Mouse (Mus musculus): Measurements from ENCODE around the gene Magi1.

Magi1 gene

DNA sequence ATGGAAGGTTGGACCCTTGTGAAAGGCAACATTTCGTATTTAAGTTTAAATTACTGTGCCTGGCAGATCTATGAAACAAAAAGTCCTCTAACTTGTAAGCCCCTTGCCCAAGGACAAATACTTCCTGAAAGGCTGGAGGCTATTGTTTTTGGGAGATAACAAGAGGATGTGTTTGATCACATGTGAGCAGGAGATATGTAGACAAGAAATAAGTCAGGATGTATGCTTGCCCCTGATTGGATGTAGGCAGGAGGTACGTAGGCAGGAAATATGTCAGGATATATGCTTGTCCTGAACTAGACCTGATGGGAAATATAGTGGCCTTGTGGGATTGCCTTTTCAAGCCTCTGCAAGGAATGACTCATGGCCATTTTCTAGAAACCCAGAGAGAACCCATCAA, 84.0 kb downstream of the Magi1 start:
- no peak for DNase-seq

DNA sequence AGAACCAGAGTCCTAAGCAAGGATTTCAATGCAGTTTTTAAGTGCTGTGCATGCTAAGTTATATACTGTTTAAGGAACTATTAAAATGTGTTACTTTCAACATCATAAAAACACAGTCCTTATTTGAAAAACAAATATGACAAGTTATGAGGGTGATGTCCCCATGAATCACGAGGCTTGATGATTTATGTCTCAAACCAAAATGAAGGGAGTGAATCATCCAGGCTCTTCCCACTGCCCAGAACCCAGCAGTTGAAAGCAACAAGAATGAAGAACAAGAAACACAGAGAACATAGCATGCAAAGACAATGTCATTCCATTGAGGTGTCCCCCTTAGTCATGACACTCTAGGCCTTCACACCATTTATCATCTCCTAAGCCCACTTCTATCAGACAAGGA, 85.9 kb downstream of the Magi1 start:
- no peak for DNase-seq

DNA sequence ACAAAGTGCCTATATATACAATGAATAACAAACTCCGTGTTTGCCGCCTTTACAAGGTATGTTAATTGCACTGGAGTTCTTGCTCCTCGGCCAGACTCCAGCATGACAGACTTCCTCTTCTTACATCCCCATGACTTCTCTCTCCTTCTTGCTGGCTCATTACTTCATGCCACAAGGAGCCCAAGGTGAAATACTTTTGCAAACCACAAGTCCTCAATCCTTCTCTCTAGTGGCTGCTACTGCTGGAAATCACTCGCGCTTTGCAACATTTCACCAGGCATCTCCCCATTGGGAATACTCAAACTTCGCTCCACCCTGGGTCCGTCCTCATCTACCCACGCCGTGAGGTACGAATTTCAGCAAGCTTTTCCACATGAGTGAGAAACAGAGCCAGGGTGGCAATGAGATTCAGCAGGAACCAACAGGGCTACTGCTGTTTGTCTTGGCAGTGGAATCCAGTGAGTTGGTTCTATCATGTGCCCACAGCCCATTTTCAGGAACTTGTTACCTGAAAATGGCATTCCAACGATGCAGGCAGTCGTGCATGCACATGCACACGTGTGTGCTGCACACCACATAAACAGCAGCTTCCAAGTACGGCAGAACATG, 88.3 kb downstream of the Magi1 start:
- DNase-seq = peak; percentile 42

DNA sequence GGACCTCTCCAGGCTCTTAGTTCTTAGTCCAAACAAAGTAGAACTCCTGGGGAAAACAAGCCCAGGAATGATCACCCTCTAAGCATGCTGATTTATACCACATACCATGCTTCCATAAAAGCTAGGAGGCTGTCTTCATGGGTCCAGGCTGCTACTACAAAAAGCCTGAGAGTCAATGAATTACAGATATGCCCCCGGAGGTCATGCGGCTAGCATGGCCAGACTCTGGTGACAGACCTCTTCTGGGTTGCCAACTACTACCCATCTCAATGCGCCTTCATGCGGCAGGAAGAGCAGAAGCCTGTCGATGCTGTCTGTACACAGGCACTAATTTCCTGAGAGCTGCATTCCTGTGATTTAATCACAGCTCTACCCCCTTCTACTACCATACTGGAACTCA, 92.9 kb downstream of the Magi1 start:
- DNase-seq = peak; percentile 53

DNA sequence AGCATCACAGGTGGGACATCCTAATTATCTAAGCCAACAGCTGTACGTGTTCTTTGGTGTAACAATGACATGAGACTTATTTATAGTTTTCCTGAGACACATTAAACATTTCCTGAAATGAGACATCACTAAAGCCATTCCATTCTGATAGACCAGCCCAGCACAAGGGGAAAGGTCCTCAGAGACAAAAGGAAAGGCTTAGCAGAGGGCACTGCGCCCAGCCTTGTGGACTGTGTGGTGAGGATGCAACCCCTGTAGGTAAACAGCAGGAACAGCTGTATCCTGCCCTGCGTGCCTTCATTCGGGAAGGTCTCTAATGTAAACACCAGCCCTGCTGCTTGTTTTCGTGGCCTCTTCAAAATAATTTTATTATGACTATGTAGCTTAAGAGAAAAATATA, 94.3 kb downstream of the Magi1 start:
- DNase-seq = no peak

DNA sequence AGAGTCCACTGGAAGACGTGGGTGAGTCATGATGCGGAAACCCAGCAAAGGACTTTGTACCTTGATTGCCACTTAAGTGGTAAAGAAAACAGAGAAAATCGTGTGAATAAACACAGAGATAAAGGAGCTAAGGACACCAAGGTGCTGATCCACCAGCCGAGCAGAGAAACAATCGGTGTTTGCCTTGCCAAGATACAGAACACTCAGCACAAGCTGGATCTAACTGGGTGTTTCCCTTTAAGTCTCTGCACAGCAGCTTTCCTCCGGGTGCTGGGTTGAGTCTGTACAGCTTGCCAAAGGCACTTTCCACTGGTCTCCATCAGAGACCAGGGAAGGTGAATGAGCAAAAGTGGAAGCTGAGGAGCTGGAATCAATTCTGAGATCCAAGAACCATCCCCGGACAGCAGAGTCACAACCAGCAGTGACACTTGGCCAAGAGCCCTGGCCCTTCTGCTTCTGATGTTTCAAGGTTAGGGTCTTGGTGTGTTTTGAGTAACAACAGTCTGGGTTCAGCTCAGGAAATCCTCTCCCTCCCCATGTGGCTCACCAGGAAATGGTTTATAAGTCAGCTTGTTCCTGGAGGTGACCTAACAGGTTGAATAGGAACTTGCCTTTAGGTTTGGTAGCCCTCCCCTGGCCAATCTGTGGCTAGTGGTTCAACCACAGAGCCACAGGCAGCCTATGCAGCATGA, 96.9 kb downstream of the Magi1 start:
- no peak for DNase-seq

DNA sequence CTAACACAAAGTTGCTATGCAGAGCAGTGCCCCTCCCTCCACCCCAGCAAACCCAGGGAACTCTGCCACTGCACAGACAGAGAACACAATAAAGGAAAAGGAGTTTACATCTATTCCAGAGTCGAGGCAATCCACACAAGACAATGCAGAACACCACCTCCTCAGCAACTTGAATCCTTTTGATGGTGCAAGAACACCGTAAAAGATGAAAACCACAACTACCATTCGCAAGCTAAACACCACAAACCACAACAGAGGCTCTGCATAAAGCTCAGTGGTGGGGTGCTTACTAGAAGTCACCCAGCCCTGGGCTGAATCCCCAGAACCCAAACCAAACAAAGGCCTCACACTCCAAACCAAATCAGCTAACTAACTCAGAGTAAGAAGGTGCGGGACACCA, 99.4 kb downstream of the Magi1 start:
- DNase-seq = no peak

DNA sequence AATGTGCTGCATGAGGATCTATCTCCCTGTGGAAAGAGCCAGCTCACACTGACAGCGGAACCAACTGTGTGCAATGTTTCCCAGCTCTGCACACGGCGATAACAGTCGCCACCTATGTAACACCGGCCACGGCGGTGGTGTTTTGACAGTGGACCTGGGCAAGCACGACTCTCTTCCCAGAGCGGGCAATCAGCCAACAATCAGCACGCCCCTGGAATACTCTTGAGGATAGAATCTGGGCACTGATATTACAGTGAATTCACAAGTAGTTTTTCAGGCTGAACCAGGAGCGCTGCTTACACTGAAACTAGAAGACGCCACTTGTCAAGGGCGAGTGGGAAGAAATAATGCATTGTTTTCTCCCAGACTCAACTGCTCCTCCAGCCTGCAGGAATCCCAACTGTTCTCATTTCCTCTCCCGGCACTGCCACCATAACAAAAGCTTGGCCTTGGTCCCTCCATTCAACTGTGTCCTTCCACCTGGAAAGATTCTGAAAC, 100.3 kb downstream of the Magi1 start:
- DNase-seq = peak; percentile 48

DNA sequence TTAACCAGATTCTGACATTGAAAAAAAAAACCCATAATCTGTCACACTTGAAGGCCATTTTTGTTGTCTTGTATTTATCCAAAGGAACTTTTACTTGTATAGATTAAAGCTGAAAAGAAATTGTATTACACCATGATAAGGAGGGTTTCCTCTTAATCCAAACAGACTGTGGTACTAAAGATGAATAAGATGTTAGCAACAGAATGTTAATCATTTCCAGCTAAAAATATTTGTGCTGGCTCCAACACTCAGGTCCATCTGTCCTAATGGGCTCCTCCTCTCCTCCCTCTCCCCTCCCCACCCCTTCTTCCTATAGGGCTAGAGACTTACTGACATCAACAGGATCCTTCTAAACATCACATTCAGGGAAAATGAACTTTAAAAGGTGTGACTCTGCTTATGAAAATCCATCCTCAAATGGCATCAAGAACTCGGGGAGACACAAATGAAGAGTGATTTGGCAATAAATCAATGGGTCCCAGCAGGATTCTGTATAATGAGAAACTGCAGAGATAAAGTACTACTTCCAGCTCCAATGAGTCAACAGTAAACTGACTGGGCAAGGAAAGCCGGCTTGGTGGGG, 102.0 kb downstream of the Magi1 start:
- no peak for DNase-seq

DNA sequence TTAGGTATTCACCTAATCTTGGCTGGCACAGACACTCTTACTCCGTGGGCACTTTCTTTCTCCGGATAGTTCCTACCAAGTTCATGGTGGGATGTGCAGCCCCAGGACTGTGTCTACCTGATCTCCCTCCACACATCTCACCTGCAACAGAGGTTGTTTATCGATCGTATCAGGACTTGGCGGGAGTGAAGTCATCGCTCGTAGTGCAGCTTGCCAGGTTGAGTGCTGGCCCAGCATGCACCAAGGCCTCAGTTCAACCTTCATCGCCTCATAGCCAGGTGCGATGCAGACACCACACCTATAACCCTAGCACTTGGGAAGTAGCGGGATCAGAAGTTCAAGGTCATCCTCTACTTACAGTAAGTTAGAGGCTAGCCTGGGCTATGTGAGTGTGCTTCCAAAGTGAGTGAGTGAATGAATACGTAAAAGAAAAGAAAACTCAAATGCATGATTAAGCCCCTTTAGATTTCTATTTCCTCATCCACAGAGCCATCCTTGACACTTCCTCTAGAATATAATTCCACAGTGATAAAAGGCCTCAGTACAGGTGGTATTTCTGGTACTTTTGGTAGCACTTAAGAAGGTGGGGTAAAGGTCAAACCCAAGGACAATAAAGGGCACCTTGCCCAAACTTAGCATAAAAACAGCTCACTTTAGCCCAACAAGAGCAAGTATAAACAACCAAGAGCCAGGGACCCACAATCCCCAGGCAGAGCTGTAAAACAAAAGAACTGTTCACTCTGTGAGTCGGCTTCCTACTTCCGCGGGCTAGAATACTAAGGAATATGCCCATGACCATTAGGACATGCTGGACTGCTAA, 103.2 kb downstream of the Magi1 start:
- no peak for DNase-seq

DNA sequence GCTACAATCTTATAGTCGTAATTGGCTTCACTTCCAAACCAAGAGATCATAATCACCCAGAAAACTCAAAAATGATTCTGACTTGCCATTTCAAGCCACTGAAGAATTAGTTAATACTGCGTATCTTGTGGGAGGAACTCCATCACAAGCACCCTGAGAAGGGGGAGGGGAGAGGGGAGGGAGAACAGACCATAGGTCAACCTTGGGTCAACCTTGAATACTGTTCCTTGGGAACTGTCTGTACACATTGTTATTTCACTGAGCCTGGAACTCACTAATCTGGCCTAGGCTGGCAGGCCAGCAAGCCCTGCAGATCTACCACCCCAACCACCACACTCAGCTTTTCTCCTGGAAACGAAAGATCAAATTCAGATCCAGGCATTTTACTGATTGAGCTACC, 106.2 kb downstream of the Magi1 start:
- DNase-seq = no peak

DNA sequence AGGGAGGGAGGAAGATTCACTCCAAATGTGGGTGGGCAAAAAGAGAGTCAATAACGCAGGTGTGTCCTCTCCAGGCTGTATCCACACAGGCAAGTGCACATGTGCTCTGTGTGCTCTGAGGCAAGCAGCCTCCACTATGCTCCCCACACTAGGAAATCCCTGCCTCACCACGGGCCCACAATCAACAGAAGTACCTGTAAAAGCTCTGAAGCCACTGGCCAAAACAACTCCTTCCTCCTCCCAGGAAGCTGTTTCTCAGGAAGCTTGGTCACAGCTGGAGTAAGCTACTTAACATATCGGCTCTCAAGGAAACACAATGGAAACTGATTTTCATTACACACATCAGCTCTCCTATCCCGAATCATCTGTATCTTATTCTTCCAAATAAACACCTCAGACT, 107.0 kb downstream of the Magi1 start:
- DNase-seq = no peak

DNA sequence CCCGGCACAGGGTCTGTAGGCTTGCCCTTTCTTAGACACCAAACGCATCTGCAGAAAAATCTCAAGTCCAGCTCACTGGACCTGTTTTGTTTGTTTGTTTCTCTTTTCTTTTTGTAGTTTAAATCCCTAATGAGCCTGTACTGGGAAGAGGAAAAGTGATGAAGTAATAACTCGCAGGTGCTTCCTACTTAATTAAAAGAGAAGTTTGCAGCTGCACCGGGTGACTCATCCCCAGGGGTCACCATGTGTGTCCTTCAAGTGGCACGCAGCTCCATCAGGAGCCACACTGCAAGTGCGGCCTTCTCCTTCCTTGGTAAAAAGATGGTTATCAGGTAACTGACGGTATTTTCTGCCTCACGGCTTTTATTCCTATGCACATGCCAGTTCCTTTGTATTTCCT, 112.5 kb downstream of the Magi1 start:
- no peak for DNase-seq

DNA sequence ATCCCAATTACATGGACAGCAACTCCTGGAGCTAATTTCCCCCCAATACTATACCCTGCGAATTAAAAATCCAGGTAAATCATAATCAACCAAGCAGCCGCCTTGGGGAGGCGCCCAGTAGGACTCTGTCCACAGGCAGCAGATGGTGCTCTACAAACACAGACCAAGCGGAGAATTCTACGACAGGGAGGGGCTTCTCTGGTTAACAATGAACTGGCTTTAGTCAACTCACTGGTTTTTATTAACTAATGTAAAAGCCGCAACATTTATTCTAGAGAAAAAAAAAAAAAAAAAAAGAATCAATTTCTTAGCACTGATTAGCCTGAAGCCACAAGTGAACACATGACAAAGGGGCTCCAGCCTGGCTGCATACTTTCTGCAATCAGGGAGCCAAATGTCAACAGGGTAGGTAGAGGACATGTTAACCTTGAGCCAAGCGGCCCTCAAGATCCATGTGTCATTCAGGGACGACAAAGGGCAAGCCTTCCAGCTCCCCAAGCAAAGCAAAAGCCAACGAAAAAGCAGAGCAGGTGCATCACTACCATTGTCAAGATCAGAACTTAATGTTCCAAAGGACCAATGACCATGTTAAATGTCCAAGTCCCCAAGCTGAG, 114.0 kb downstream of the Magi1 start:
- DNase-seq = peak; percentile 72

DNA sequence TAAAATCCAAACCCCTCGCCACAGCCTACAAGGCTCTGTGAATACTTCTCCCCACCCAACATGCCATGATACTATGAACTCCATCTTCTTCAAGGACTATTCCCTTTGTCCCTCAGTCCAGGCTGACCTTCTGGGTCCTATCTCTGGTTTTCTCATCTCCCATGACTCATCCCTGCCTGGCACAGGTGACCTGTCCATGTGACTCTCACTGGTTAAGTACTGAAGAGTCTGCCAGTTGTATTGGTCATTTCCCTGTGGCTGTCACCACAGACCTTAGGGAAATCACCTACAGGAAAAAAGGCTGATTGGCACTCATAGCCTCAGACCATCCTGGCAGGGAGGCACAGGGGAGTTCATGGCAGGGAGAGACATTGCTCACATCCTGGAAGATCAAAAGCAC, 117.8 kb downstream of the Magi1 start:
- peak; percentile 32 for DNase-seq

DNA sequence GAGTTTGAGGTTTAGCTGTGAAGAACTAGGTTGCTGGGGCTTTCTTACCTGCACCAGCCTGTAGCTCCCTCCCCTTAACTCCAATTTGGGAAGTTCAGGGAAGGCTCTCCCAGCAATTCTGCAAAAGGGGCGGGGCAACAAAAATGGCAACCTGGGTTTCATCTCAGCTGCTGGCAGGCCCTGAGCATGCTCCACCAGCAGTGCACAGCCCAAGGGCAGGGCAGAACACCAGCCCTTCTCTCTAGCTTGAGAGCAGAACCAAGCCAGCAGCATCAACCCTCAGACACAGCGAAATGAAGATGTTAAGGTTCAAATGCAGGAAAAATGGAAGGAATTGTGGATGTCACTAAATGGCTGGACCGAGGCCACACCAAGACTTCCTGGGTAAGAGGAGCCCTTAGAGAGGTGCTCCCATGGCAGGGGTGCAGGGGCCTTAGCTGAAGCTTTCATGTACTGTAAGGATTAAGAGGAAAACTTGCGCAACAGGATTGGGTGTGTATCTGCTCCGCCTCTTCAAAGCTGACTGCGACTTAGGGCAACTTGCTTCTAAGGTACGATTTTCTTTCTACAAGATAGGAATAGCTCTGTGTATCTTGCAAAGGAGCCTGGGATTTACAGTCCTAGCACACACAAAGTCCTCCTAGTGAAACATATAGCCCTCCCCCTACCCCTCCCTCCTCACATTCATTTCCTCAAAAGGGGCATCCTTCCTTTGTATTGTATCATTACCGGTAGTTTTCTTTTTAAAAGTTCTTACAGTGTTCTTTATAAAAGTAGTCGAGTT, 118.8 kb downstream of the Magi1 start:
- DNase-seq = no peak

DNA sequence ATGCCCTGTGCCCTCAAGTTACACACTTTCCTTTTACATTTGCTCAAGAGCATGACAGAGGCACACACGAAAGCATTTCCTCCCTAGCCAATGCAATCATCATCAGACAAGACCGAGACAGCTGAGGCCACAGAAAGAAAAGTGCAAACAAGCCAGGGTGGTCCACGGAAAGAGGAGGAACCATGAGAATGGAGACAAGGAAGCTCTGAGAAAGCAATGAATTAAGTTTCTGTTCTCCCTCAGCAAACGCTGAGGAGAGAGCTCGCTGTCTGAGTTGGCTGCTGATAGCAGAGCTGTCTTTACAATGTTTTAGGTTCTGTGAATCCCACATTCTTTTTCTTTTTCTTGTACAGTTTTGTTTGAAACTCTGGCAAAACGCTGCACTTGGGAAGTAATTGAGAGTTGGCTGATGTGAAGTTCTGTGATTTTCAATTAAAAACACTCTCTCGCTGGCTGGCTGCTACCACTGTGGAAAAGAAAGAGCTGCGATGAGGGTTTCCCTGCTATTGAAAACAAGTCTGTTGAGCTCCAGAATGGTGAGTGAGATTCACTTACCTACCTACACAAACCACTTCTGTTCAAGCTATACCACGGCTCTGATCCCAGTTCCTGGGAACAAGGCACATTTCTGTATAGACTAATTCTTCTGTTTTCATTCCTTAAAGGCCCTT, 120.3 kb downstream of the Magi1 start:
- no peak for DNase-seq

DNA sequence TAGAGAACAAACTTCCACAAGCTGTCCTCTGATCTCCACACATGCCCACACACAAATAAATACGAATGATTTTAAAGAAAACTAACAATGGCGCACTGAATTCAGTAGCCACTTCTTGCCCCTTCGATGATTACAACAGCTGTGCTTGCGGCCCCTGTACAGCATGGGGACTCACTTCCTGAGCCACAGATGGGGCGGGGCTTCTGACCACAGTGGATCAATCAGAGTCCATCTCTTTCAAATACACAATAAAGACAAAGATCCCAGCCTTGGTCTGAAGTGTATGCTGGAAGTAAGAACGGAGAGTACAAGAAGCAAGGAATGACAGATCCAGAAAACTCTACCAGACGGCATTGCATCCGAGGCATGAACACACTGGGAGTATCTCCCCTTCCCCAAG, 120.8 kb downstream of the Magi1 start:
- DNase-seq = no peak

DNA sequence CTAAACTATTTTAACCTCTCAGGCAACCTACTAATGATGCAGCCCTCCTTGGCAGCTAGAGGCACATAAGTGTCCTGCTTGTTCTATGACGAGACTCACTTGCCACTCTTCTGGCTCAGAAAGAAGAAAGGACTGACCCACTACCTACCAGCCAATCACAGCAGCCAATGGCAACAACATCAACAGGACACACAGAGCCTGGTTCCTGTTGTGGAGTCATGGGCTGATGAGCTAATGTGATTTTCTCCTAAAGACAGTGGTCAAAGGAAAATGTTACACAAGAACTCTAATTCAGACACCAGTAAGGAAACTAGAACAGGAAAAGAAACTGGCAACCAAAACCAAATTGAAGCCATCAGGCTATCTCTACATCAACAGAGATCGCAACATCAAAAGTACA, 124.5 kb downstream of the Magi1 start:
- no peak for DNase-seq

DNA sequence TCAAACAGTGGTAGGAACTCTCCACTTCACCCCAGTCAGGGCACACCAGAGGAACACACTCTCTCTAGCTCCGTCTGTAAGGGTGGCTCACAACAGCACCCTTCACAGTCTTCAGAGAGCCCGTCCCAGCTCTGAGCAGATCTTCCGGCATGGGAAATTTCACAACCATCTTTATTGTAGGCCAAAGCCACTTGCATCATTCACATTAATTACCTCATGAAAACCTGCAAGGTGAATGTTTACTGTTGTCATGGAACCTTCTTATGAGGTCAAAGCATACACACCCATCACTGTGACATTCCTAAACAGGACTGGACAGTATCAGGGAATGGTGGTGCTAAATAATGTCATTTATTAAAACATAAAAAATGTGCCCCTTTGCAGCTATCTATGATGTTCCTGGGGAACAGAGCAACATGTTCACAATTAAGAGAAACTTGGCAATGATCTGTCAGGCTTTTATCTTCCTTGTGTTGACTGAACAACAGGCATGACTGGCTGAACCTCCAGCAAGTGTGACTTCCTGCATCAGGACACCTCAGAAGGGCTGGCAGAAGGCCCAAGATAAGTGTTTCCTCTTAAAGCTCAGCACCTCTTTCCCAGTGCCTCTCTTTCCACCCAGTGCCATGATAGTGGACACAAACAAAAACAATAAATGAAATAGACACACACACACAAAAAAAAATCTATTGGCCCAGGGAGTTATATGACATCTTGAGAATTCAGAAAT, 125.4 kb downstream of the Magi1 start:
- DNase-seq = no peak

DNA sequence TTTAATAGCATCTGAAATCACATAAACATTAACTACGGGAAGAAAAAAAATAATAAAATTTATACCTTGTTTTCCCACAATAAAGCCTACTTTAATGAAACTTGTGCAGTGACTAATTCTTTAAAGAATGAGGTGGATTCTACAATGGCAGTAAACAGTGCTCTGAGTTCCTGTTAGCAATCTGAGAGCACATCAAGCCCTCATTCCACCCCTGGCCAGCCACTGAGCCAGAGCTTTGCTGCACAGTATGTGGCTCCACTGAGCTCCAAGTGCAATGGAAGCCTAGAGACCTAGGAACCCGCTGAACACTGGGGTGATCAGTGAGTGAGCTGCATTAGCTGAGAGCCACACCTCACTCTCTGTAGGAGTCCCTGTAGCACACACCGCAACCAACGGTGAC, 127.7 kb downstream of the Magi1 start:
- DNase-seq = no peak
